Mouse (Mus musculus) adrenal gland, adult (tissue): ENCODE results near the gene Uggt2.

Experiments used
- DNase-seq, 2 experiments: peaks; one replicate each; pipeline ENCODE4 v3.0.0; 2022 to 2023; ENCODE audit warnings: low spot score in 1 of 2; ENCODE audit not compliant: inconsistent age in 2 of 2

Uggt2 gene

DNA sequence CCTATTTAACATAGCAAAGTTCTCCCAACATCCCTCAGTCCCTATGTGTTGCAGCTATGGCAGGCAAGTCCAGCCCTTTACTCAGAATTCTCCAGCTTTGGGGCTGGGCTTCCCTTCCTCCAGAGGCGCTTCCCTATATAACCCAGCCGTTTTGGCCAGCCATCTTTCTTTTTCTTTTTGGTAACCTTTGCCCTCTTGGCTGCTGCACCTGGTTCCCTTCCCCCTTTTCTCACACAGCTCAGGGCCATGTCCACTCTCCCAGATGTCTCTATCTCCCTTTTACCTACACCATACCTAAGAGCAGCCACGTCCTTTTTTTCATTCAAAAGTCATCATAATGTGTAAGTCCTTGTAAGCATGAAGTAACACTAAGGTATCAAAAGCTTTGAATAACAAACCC, 163.0 kb downstream of the Uggt2 start:
- no peak for DNase-seq
